Mouse (Mus musculus): ENCODE measurements around the gene Tuba4a. TPM values are rescaled to one million over a fixed set of nuclear protein-coding genes. Genes with fewer than 3 reads are reported as not detected.

Tuba4a gene
- polyA plus RNA-seq, 1 experiment from 2014 or later: 86.5 TPM

- Histone ChIP-seq H3K4me1 (replicated peaks; ENCODE audit: control insufficient read depth, insufficient read depth, low read length) (peaks cover 13% of the 10 kb centered on the region), H3K36me3 (ENCODE audit: control insufficient read depth, insufficient read depth, low read length) (peaks cover 29% of the 10 kb centered on the region), H3K4me2 (ENCODE audit: low read length) (peak overlapping the region; percentile 99), H3K27me3 (replicated peaks; ENCODE audit: control insufficient read depth, insufficient read depth, low read length) (peaks cover 41% of the 10 kb centered on the region), H3K27ac (ENCODE audit: low read depth) (no peak overlapping the region), H3K9me3 (ENCODE audit: control insufficient read depth, low read length) (no peaks in the 10 kb centered on the region), H3K4me3 (ENCODE audit: low read depth, low read length) (peak overlapping the region; percentile 59), H3K9ac (ENCODE audit: low read length) (no peak overlapping the region; the same call in 1 of the 2 replicates)
- DNase-seq (ENCODE audit: low spot score) (no peak), ATAC-seq (replicated peaks; ENCODE audit: low FRiP score, low TSS enrichment, low read depth) (no peak)
- 2% methylated on average over 6 of the region's 6 CpGs for WGBS
Observed at GRCm38 (mm10) chr1:75217893-75218226, 1.8 kb downstream of the Tuba4a start.

GRCm38 (mm10) chr1:75216797-75217585 lies 2.7 kb downstream of the Tuba4a start:
- H3K27me3 ChIP-seq (replicated peaks; ENCODE audit: control insufficient read depth, insufficient read depth, low read length): peaks cover 41% of the 10 kb centered on the region
- H3K27ac ChIP-seq (ENCODE audit: low read depth): no peak overlapping the region
- H3K4me2 ChIP-seq (ENCODE audit: low read length): 0 out of 2 replicates have a peak overlapping the region, but pooled peaks have one; percentile 99
- 74% methylated on average over 13 of the region's 13 CpGs for WGBS
- no peak for ATAC-seq (replicated peaks; ENCODE audit: low FRiP score, low TSS enrichment, low read depth)
- DNase-seq (ENCODE audit: low spot score): no peak
- peaks cover 34% of the 10 kb centered on the region for H3K36me3 ChIP-seq (ENCODE audit: control insufficient read depth, insufficient read depth, low read length)
- H3K4me1 ChIP-seq (replicated peaks; ENCODE audit: control insufficient read depth, insufficient read depth, low read length): peaks cover 13% of the 10 kb centered on the region
- H3K9me3 ChIP-seq (ENCODE audit: control insufficient read depth, low read length): no peaks in the 10 kb centered on the region
- no peak overlapping the region for H3K4me3 ChIP-seq (ENCODE audit: low read depth, low read length)
- no peak overlapping the region for H3K9ac ChIP-seq (ENCODE audit: low read length)

- 93% methylated on average over 9 of the region's 9 CpGs for WGBS
- Histone ChIP-seq H3K9me3 (ENCODE audit: control insufficient read depth, low read length) (no peaks in the 10 kb centered on the region), H3K9ac (ENCODE audit: low read length) (no peak overlapping the region), H3K36me3 (ENCODE audit: control insufficient read depth, insufficient read depth, low read length) (peaks cover 34% of the 10 kb centered on the region), H3K4me2 (ENCODE audit: low read length) (no peak overlapping the region), H3K27me3 (replicated peaks; ENCODE audit: control insufficient read depth, insufficient read depth, low read length) (peaks cover 33% of the 10 kb centered on the region), H3K4me1 (replicated peaks; ENCODE audit: control insufficient read depth, insufficient read depth, low read length) (peaks cover 22% of the 10 kb centered on the region), H3K4me3 (ENCODE audit: low read depth, low read length) (no peak overlapping the region), H3K27ac (ENCODE audit: low read depth) (no peak overlapping the region)
- DNase-seq (ENCODE audit: low spot score) (no peak), ATAC-seq (replicated peaks; ENCODE audit: low FRiP score, low TSS enrichment, low read depth) (no peak)
Observed at GRCm38 (mm10) chr1:75215785-75216184, 3.9 kb downstream of the Tuba4a start.

GRCm38 (mm10) chr1:75214886-75215285 lies 4.8 kb downstream of the Tuba4a start:
- H3K4me2 ChIP-seq (ENCODE audit: low read length): no peak overlapping the region
- no peak overlapping the region for H3K9ac ChIP-seq (ENCODE audit: low read length)
- H3K36me3 ChIP-seq (ENCODE audit: control insufficient read depth, insufficient read depth, low read length): peaks cover 34% of the 10 kb centered on the region
- DNase-seq (ENCODE audit: low spot score): no peak
- no peak overlapping the region for H3K4me3 ChIP-seq (ENCODE audit: low read depth, low read length)
- 64% methylated on average over 5 of the region's 5 CpGs for WGBS
- H3K9me3 ChIP-seq (ENCODE audit: control insufficient read depth, low read length): no peaks in the 10 kb centered on the region
- H3K27ac ChIP-seq (ENCODE audit: low read depth): no peak overlapping the region
- H3K27me3 ChIP-seq (replicated peaks; ENCODE audit: control insufficient read depth, insufficient read depth, low read length): peaks cover 24% of the 10 kb centered on the region
- ATAC-seq (replicated peaks; ENCODE audit: low FRiP score, low TSS enrichment, low read depth): no peak
- H3K4me1 ChIP-seq (replicated peaks; ENCODE audit: control insufficient read depth, insufficient read depth, low read length): peaks cover 27% of the 10 kb centered on the region

- ATAC-seq (replicated peaks; ENCODE audit: low FRiP score, low TSS enrichment, low read depth) (no peak), DNase-seq (ENCODE audit: low spot score) (no peak)
- H3K4me3 ChIP-seq (ENCODE audit: low read depth, low read length): no peak overlapping the region
- peaks cover 20% of the 10 kb centered on the region for H3K27me3 ChIP-seq (replicated peaks; ENCODE audit: control insufficient read depth, insufficient read depth, low read length)
- H3K9ac ChIP-seq (ENCODE audit: low read length): no peak overlapping the region
- 62% methylated on average over 2 of the region's 2 CpGs for WGBS
- peak overlapping the region; percentile 72 for H3K27ac ChIP-seq (ENCODE audit: low read depth)
- 0 out of 2 replicates have a peak overlapping the region, but pooled peaks have one; percentile 10 for H3K4me2 ChIP-seq (ENCODE audit: low read length)
- peaks cover 34% of the 10 kb centered on the region for H3K36me3 ChIP-seq (ENCODE audit: control insufficient read depth, insufficient read depth, low read length)
- H3K4me1 ChIP-seq (replicated peaks; ENCODE audit: control insufficient read depth, insufficient read depth, low read length): peaks cover 26% of the 10 kb centered on the region
- no peaks in the 10 kb centered on the region for H3K9me3 ChIP-seq (ENCODE audit: control insufficient read depth, low read length)
Observed at GRCm38 (mm10) chr1:75214442-75214841, 5.2 kb downstream of the Tuba4a start.

GRCm38 (mm10) chr1:75213096-75213495 lies 6.6 kb downstream of the Tuba4a start:
- 81% methylated on average over 7 of the region's 7 CpGs for WGBS
- H3K4me2 ChIP-seq (ENCODE audit: low read length): no peak overlapping the region
- ATAC-seq (replicated peaks; ENCODE audit: low FRiP score, low TSS enrichment, low read depth): no peak

GRCm38 (mm10) chr1:75212542-75212941 lies 7.1 kb downstream of the Tuba4a start:
- H3K36me3 ChIP-seq (ENCODE audit: control insufficient read depth, insufficient read depth, low read length): peaks cover 34% of the 10 kb centered on the region
- no peak overlapping the region for H3K4me3 ChIP-seq (ENCODE audit: low read depth, low read length)
- no peaks in the 10 kb centered on the region for H3K9me3 ChIP-seq (ENCODE audit: control insufficient read depth, low read length)
- no peak overlapping the region for H3K4me2 ChIP-seq (ENCODE audit: low read length)
- peaks cover 29% of the 10 kb centered on the region for H3K4me1 ChIP-seq (replicated peaks; ENCODE audit: control insufficient read depth, insufficient read depth, low read length)
- no peak overlapping the region for H3K9ac ChIP-seq (ENCODE audit: low read length)
- DNase-seq (ENCODE audit: low spot score) (no peak), ATAC-seq (replicated peaks; ENCODE audit: low FRiP score, low TSS enrichment, low read depth) (no peak)
- H3K27me3 ChIP-seq (replicated peaks; ENCODE audit: control insufficient read depth, insufficient read depth, low read length): peaks cover 2% of the 10 kb centered on the region; the same call in 1 of the 2 replicates
- WGBS: 79% methylated on average over 4 of the region's 4 CpGs
- H3K27ac ChIP-seq (ENCODE audit: low read depth): no peak overlapping the region

More at GRCm38 (mm10) chr1:75213096-75213495, 6.6 kb downstream of the Tuba4a start:
- no peak overlapping the region for H3K4me3 ChIP-seq (ENCODE audit: low read depth, low read length)
- no peak overlapping the region for H3K27ac ChIP-seq (ENCODE audit: low read depth)
- H3K9ac ChIP-seq (ENCODE audit: low read length): no peak overlapping the region
- no peak for DNase-seq (ENCODE audit: low spot score)
- H3K27me3 ChIP-seq (replicated peaks; ENCODE audit: control insufficient read depth, insufficient read depth, low read length): peaks cover 8% of the 10 kb centered on the region
- H3K4me1 ChIP-seq (replicated peaks; ENCODE audit: control insufficient read depth, insufficient read depth, low read length): peaks cover 29% of the 10 kb centered on the region
- H3K9me3 ChIP-seq (ENCODE audit: control insufficient read depth, low read length): no peaks in the 10 kb centered on the region
- peaks cover 34% of the 10 kb centered on the region for H3K36me3 ChIP-seq (ENCODE audit: control insufficient read depth, insufficient read depth, low read length)

GRCm38 (mm10) chr1:75211141-75211708 lies 8.4 kb downstream of the Tuba4a start:
- WGBS: 12% methylated on average over 17 of the region's 17 CpGs
- Histone ChIP-seq H3K27me3 (replicated peaks; ENCODE audit: control insufficient read depth, insufficient read depth, low read length) (no peaks in the 10 kb centered on the region), H3K27ac (ENCODE audit: low read depth) (no peak overlapping the region), H3K4me3 (ENCODE audit: low read depth, low read length) (peak overlapping the region; percentile 99), H3K36me3 (ENCODE audit: control insufficient read depth, insufficient read depth, low read length) (peaks cover 34% of the 10 kb centered on the region), H3K4me1 (replicated peaks; ENCODE audit: control insufficient read depth, insufficient read depth, low read length) (peaks cover 29% of the 10 kb centered on the region), H3K4me2 (ENCODE audit: low read length) (peak overlapping the region; percentile 98), H3K9me3 (ENCODE audit: control insufficient read depth, low read length) (no peaks in the 10 kb centered on the region), H3K9ac (ENCODE audit: low read length) (peak overlapping the region; percentile 93)
- no peak for DNase-seq (ENCODE audit: low spot score)
- no peak for ATAC-seq (replicated peaks; ENCODE audit: low FRiP score, low TSS enrichment, low read depth)
